Mouse (Mus musculus): ENCODE results near the gene Zkscan1. TPM values are rescaled to one million over a fixed set of nuclear protein-coding genes. Genes with fewer than 3 reads are reported as not detected.

Gene Zkscan1
- polyA plus RNA-seq (2012; rRNA removed; ENCODE audit: low replicate concordance) = 4.7 and 8.3 TPM in 2 replicates

DNA sequence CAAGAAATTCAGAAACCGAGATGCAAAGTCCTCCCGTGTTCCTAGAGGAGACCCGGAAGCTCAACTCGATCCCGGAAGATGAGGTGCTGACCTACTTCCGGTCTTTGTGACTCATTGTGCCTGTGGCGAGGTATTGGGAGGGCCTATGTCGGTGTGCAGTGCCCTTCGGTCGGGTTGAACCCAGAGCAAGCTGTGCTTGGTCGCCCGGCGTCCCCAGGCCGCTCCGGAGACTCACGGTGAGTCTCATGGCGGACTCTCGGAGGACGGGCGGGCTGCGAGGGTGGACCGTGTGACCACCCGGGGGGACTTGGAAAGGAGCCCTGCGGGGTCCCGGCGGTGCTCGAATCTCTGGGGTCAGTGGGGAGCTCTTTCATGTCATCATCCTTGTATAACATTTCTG lies at the start of gene Zkscan1:
TSS of gene Zkscan1 (plus strand) at position 89 of the 400 bp plus-strand sequence.

DNA sequence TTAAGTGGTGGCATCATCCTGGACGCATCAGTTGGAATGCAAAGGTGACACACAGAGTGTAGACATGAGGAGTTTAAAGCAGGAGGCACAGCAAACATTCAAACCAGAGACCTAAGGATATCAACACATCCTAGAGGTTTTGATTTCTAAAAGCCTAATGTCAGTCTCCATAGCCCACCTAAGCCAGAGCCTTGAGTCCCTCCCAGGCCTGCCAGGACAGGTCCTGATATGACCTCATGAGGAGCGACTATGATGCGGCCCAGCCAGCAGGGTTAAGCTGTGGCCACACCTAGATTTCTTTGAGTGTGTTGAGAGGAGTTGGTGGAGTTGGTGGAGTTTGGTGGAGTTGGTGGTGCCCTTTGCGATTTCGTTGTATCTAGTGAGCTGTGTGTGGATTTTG lies 32.0 kb upstream of the Zkscan1 start, which contains the start of gene Smok3c:
TSS of gene Smok3c (plus strand) at position 301 of the 400 bp plus-strand sequence.

DNA sequence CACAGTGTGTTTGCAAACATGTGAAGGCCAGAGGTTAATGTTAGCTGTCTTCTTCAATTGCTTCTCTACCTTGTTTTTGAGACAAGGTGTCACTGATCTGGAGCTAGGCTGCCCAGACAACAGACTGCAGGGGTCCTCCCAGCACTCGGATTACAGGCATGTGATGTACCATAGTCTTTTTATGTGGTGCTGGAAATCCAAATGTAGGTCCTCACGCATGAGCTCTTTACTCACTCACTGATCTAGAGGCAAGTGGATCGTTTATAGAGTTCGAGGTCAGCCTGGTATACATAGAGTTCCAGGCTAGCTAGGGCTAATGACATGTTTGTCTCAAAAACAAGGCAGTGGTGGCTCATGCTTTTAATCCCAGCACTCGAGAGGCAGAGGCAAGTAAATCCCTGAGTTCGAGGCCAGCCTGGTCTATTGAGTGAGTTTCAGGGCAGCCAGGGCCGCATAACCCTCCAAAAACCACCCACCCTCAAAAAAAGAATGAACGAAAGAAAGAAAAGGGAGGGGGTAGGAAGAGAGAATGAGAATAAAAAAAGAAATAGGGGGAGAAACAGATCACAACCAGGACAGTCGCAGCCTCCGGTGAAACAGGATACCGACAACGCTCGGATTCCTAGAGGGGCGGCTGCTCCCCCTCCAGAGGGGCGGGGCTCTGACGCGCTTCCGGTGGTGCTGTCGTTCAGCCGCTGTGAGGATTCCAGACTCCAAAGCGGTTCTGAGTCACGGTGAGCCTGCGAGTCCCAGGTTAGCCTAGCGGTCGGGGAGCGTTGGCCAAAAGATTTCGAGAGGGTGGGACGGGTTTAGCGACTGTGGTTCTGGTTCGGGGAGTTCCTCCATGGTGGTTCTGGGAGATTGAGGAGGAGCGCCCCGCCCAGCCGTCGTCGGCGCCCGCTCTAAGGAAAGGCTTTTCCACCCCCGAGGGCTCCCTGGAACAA lies 31.6 kb downstream of the Zkscan1 start, which contains the start of gene Zscan21:
TSS of gene Zscan21 (plus strand) at position 649 of the 944 bp plus-strand sequence.

DNA sequence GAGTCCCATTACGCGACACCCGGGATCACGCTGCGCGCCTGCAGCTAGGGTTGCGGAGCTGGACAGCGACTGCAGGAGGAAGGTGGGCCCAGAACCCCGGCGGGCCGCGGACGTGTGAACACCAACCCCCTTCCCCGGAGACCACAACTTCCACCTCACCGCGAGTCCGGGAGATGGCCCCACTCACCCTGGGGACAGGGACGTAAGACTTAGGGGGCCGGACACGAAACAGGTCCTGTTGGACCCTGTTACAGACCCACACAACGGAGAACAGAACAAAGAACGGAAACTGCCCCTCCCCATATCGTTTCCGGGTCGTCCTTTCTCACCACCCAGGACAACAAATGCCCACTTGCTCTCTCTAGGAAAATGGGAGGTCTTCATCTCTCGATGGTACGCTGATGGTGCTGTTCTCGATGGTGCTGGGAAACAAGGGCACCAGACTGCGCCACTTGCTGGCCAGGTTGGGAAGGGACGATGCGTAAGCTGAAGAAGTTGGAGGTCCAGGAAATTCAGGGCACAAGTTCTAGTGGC lies 70.6 kb downstream of the Zkscan1 start, which contains the start of gene Zfp113:
TSS of gene Zfp113 (minus strand) at position 302 of the 534 bp plus-strand sequence.

Other genes starting within 250 kb of the Zkscan1 start
- 2.6 and 7.9 TPM in 2 replicates for gene Pilra, start 248.8 kb upstream of the Zkscan1 start, polyA plus RNA-seq (2012; rRNA removed; ENCODE audit: low replicate concordance)
- gene Pilrb1, start 227.0 kb upstream of the Zkscan1 start, polyA plus RNA-seq (2012; rRNA removed; ENCODE audit: low replicate concordance) = 3.9 and 6.1 TPM in 2 replicates
- gene Pilrb2, start 213.3 kb upstream of the Zkscan1 start, polyA plus RNA-seq (2012; rRNA removed; ENCODE audit: low replicate concordance) = 4.4 and 4.8 TPM in 2 replicates
- gene Cyp3a13, start 163.5 kb upstream of the Zkscan1 start, polyA plus RNA-seq (2012; rRNA removed; ENCODE audit: low replicate concordance) = not detected in 2 replicates
- gene Gjc3, start 122.0 kb upstream of the Zkscan1 start, polyA plus RNA-seq (2012; rRNA removed; ENCODE audit: low replicate concordance) = 0.09 and 0.14 TPM in 2 replicates
- gene Azgp1, start 103.6 kb upstream of the Zkscan1 start, polyA plus RNA-seq (2012; rRNA removed; ENCODE audit: low replicate concordance) = 0.16 and 0.39 TPM in 2 replicates
- gene Smok3a, start 63.8 kb upstream of the Zkscan1 start, polyA plus RNA-seq (2012; rRNA removed; ENCODE audit: low replicate concordance) = not detected in 2 replicates
- not detected in 2 replicates for gene Smok3b, start 63.7 kb upstream of the Zkscan1 start, polyA plus RNA-seq (2012; rRNA removed; ENCODE audit: low replicate concordance)
- not detected in 2 replicates for gene Smok3c, start 31.9 kb upstream of the Zkscan1 start, polyA plus RNA-seq (2012; rRNA removed; ENCODE audit: low replicate concordance)
- gene Zscan21, start 31.8 kb downstream of the Zkscan1 start, polyA plus RNA-seq (2012; rRNA removed; ENCODE audit: low replicate concordance) = 8.7 and 12.5 TPM in 2 replicates
- gene Zfp113, start 70.7 kb downstream of the Zkscan1 start, polyA plus RNA-seq (2012; rRNA removed; ENCODE audit: low replicate concordance) = 2.4 and 4.2 TPM in 2 replicates
- gene Cops6, start 76.0 kb downstream of the Zkscan1 start, polyA plus RNA-seq (2012; rRNA removed; ENCODE audit: low replicate concordance) = 122 and 145 TPM in 2 replicates
- gene Ap4m1, start 86.9 kb downstream of the Zkscan1 start, polyA plus RNA-seq (2012; rRNA removed; ENCODE audit: low replicate concordance) = 66.6 and 72.1 TPM in 2 replicates
- 20.3 and 54.7 TPM in 2 replicates for gene Mcm7, start 87.3 kb downstream of the Zkscan1 start, polyA plus RNA-seq (2012; rRNA removed; ENCODE audit: low replicate concordance)
- gene Taf6, start 102.4 kb downstream of the Zkscan1 start, polyA plus RNA-seq (2012; rRNA removed; ENCODE audit: low replicate concordance) = 52.1 and 79.8 TPM in 2 replicates
- 8.0 and 11.5 TPM in 2 replicates for gene Cnpy4, start 102.4 kb downstream of the Zkscan1 start, polyA plus RNA-seq (2012; rRNA removed; ENCODE audit: low replicate concordance)
- gene Mblac1, start 109.2 kb downstream of the Zkscan1 start, polyA plus RNA-seq (2012; rRNA removed; ENCODE audit: low replicate concordance) = 7.2 and 8.4 TPM in 2 replicates
- 3.7 and 5.3 TPM in 2 replicates for gene Nxpe5, start 140.8 kb downstream of the Zkscan1 start, polyA plus RNA-seq (2012; rRNA removed; ENCODE audit: low replicate concordance)
- 232 and 331 TPM in 2 replicates for gene Lamtor4, start 170.4 kb downstream of the Zkscan1 start, polyA plus RNA-seq (2012; rRNA removed; ENCODE audit: low replicate concordance)
- gene BC037034, start 178.9 kb downstream of the Zkscan1 start, polyA plus RNA-seq (2012; rRNA removed; ENCODE audit: low replicate concordance) = 38.8 and 71.4 TPM in 2 replicates
- 0.80 and 5.2 TPM in 2 replicates for gene Gal3st4, start 187.8 kb downstream of the Zkscan1 start, polyA plus RNA-seq (2012; rRNA removed; ENCODE audit: low replicate concordance)
- 0.01 TPM in 1 of 2 replicates, not detected in the other for gene Gm43720, start 194.9 kb downstream of the Zkscan1 start, polyA plus RNA-seq (2012; rRNA removed; ENCODE audit: low replicate concordance)
- 6.5 and 27.6 TPM in 2 replicates for gene Gpc2, start 194.9 kb downstream of the Zkscan1 start, polyA plus RNA-seq (2012; rRNA removed; ENCODE audit: low replicate concordance)
- 1.2 and 1.4 TPM in 2 replicates for gene Stag3, start 195.2 kb downstream of the Zkscan1 start, polyA plus RNA-seq (2012; rRNA removed; ENCODE audit: low replicate concordance)